Mouse (Mus musculus) CH12.LX (cell line): ENCODE measurements around the gene Hnrnpul1. TPM values are rescaled to one million over a fixed set of nuclear protein-coding genes. Genes with fewer than 3 reads are reported as not detected.

ENCODE experiments used
- DNase-seq: peaks from one replicate; pipeline ENCODE4 v3.0.0-alpha.2; 2013; ENCODE audit errors: extremely low read depth
- H3K27ac ChIP-seq: 2 replicates; pipeline ENCODE4 v1.5.1; 2012; ENCODE audit warnings: low read depth, mild to moderate bottlenecking, control low read depth, moderate library complexity; ENCODE audit not compliant: insufficient read depth
- H3K27me3 ChIP-seq: replicated peaks from 2 replicates; pipeline ENCODE3; 2012; ENCODE audit warnings: inconsistent platforms
- H3K36me3 ChIP-seq, 2 experiments: replicated peaks in 1 of 2; 2 replicates each; pipeline versions ENCODE3 to v1.6.1; 2012; ENCODE audit warnings: inconsistent platforms in 1 of 2, low read length in 1 of 2, mild to moderate bottlenecking in 1 of 2, mixed read lengths in 1 of 2, moderate library complexity in 1 of 2; ENCODE audit not compliant: control insufficient read depth in 1 of 2, insufficient read depth in 1 of 2
- H3K4me1 ChIP-seq, 2 experiments: 2 replicates each; pipeline ENCODE4 v1.6.1; 2012; ENCODE audit warnings: inconsistent platforms in 1 of 2, moderate library complexity in 1 of 2; ENCODE audit not compliant: insufficient read depth in 2 of 2, control insufficient read depth in 1 of 2
- H3K4me2 ChIP-seq: 2 replicates; pipeline ENCODE4 v1.6.1; 2012; ENCODE audit warnings: low read depth, mild to moderate bottlenecking, control low read depth; ENCODE audit not compliant: poor library complexity, insufficient read depth, severe bottlenecking
- H3K4me3 ChIP-seq, 3 experiments: fragments of 150-350 bp in 1 of 3; sonication (generic) in 1 of 3; replicated peaks in 1 of 3; 2 replicates each; pipeline versions ENCODE3 to v1.5.1; 2011 to 2012; ENCODE audit warnings: low read depth in 2 of 3, low read length in 2 of 3, mild to moderate bottlenecking in 2 of 3, moderate library complexity in 2 of 3, control low read depth in 1 of 3, improper control_type of control experiment in 1 of 3, inconsistent platforms in 1 of 3, mixed read lengths in 1 of 3; ENCODE audit not compliant: poor library complexity in 1 of 3
- H3K79me2 ChIP-seq: replicated peaks from 2 replicates; pipeline ENCODE4 v1.6.1; 2012; ENCODE audit warnings: mild to moderate bottlenecking, moderate library complexity; ENCODE audit not compliant: control insufficient read depth, poor library complexity, insufficient read depth, severe bottlenecking; ENCODE audit errors: extremely low read depth
- H3K9ac ChIP-seq: 2 replicates; pipeline ENCODE4 v1.6.1; 2012; ENCODE audit warnings: low read depth, mild to moderate bottlenecking, control low read depth, moderate library complexity; ENCODE audit not compliant: insufficient read depth
- H3K9me3 ChIP-seq: replicated peaks from 2 replicates; pipeline ENCODE3; 2012; ENCODE audit warnings: low read length, inconsistent platforms, mixed read lengths
- BHLHE40 ChIP-seq: IDR thresholded peaks from 2 replicates; pipeline ENCODE4 v1.6.1; 2011; ENCODE audit warnings: mild to moderate bottlenecking, low read depth, low read length, improper control_type of control experiment
- CHD1 ChIP-seq: IDR thresholded peaks from 2 replicates; pipeline ENCODE4 v1.6.1; 2012; ENCODE audit warnings: low read depth, low read length, improper control_type of control experiment, inconsistent platforms
- CHD2 ChIP-seq: IDR thresholded peaks from 2 replicates; pipeline ENCODE4 v1.6.1; 2011; ENCODE audit warnings: low read length, improper control_type of control experiment
- CTCF ChIP-seq, 2 experiments: IDR thresholded peaks in 1 of 2; conservative IDR thresholded peaks in 1 of 2; 2 replicates each; pipeline ENCODE4 v1.5.1; 2011 to 2012; ENCODE audit warnings: low read depth in 2 of 2, low read length in 2 of 2, improper control_type of control experiment in 1 of 2, inconsistent platforms in 1 of 2, mild to moderate bottlenecking in 1 of 2, moderate library complexity in 1 of 2
- E2F4 ChIP-seq: IDR thresholded peaks from 2 replicates; pipeline ENCODE4 v1.6.1; 2011; ENCODE audit warnings: low read depth, low read length, improper control_type of control experiment; ENCODE audit not compliant: insufficient replicate concordance
- ELF1 ChIP-seq: IDR thresholded peaks from 2 replicates; pipeline ENCODE4 v1.6.1; 2014; ENCODE audit warnings: low read depth, mild to moderate bottlenecking, inconsistent platforms, low read length, improper control_type of control experiment
- ETS1 ChIP-seq: conservative IDR thresholded peaks from 2 replicates; pipeline ENCODE4 v1.6.1; 2012; ENCODE audit warnings: low read depth, mild to moderate bottlenecking, inconsistent platforms, low read length, improper control_type of control experiment, moderate library complexity
- HCFC1 ChIP-seq: IDR thresholded peaks from 2 replicates; pipeline ENCODE4 v1.6.1; 2012; ENCODE audit warnings: low read depth, mild to moderate bottlenecking, inconsistent platforms, low read length, improper control_type of control experiment
- IRF4 ChIP-seq: IDR thresholded peaks from 2 replicates; pipeline ENCODE4 v1.6.1; 2014; ENCODE audit warnings: low read depth, mild to moderate bottlenecking, inconsistent platforms, low read length, improper control_type of control experiment
- KAT2A ChIP-seq: IDR thresholded peaks from 2 replicates; pipeline ENCODE4 v1.6.1; 2012; ENCODE audit warnings: low read length, improper control_type of control experiment, inconsistent platforms; ENCODE audit not compliant: insufficient replicate concordance
- MAFK ChIP-seq: IDR thresholded peaks from 2 replicates; pipeline ENCODE4 v1.6.1; 2011; ENCODE audit warnings: low read length, improper control_type of control experiment; ENCODE audit not compliant: insufficient replicate concordance
- MAX ChIP-seq: IDR thresholded peaks from 2 replicates; pipeline ENCODE4 v1.6.1; 2011; ENCODE audit warnings: low read length, improper control_type of control experiment
- MXI1 ChIP-seq: IDR thresholded peaks from 2 replicates; pipeline ENCODE4 v1.6.1; 2011; ENCODE audit warnings: mild to moderate bottlenecking, low read depth, low read length, improper control_type of control experiment
- MYC ChIP-seq: IDR thresholded peaks from 2 replicates; pipeline ENCODE4 v1.6.1; 2011; ENCODE audit warnings: low read depth, mild to moderate bottlenecking, improper control_type of control experiment, low read length
- NELFE ChIP-seq: IDR thresholded peaks from 2 replicates; pipeline ENCODE4 v1.6.1; 2011; ENCODE audit warnings: low read depth, low read length, improper control_type of control experiment
- NRF1 ChIP-seq: IDR thresholded peaks from 2 replicates; pipeline ENCODE4 v1.6.1; 2014; ENCODE audit warnings: low read depth, mild to moderate bottlenecking, inconsistent platforms, low read length, improper control_type of control experiment, moderate library complexity
- PAX5 ChIP-seq: IDR thresholded peaks from 2 replicates; pipeline ENCODE4 v1.6.1; 2012; ENCODE audit warnings: low read length, inconsistent platforms, mixed read lengths
- POLR2A ChIP-seq: IDR thresholded peaks from 2 replicates; pipeline ENCODE4 v1.6.1; 2011; ENCODE audit warnings: low read depth, mild to moderate bottlenecking, improper control_type of control experiment, low read length
- RAD21 ChIP-seq: IDR thresholded peaks from 2 replicates; pipeline ENCODE4 v1.6.1; 2011; ENCODE audit warnings: low read depth, mild to moderate bottlenecking, low read length, improper control_type of control experiment, moderate library complexity
- RCOR1 ChIP-seq: conservative IDR thresholded peaks from 2 replicates; pipeline ENCODE4 v1.6.1; 2012; ENCODE audit warnings: low read depth, mild to moderate bottlenecking, inconsistent platforms, low read length, improper control_type of control experiment
- TBP ChIP-seq: conservative IDR thresholded peaks from 2 replicates; pipeline ENCODE4 v1.6.1; 2011; ENCODE audit warnings: low read depth, low read length, improper control_type of control experiment
- TCF12 ChIP-seq: IDR thresholded peaks from 2 replicates; pipeline ENCODE4 v1.6.1; 2014; ENCODE audit warnings: low read depth, mild to moderate bottlenecking, inconsistent platforms, low read length, improper control_type of control experiment
- UBTF ChIP-seq: IDR thresholded peaks from 2 replicates; pipeline ENCODE4 v1.6.1; 2012; ENCODE audit warnings: low read depth, mild to moderate bottlenecking, inconsistent platforms, low read length, improper control_type of control experiment, moderate library complexity
- USF1 ChIP-seq: IDR thresholded peaks from 2 replicates; pipeline ENCODE4 v1.6.1; 2014; ENCODE audit warnings: low read depth, mild to moderate bottlenecking, inconsistent platforms, low read length, improper control_type of control experiment
- USF2 ChIP-seq: conservative IDR thresholded peaks from 2 replicates; pipeline ENCODE4 v1.6.1; 2011; ENCODE audit warnings: low read depth, low read length, improper control_type of control experiment
- ZC3H11A ChIP-seq: IDR thresholded peaks from 2 replicates; pipeline ENCODE4 v1.6.1; 2012; ENCODE audit warnings: low read depth, mild to moderate bottlenecking, inconsistent platforms, low read length, improper control_type of control experiment
- dilution Hi-C: fragments of 300-500 bp; cut with MboI; formaldehyde crosslinking; loops from 2 replicates; pipeline ENCODE4 v1.14.3; 2020; ENCODE audit warnings: low sequenced_read_pairs; ENCODE audit not compliant: extremely low pct_unique_long_range_greater_than_20kb, extremely low pct_ligation_motif_present
- in situ Hi-C: fragments of 300-500 bp; cut with MboI; formaldehyde crosslinking; loops from 3 replicates; pipeline ENCODE4 v1.14.3; 2019; ENCODE audit warnings: low sequenced_read_pairs, low pct_ligation_motif_present, low pct_unique_long_range_greater_than_20kb, mixed read lengths
- polyA plus RNA-seq: library from polyadenylated mRNA; unstranded; fragments of >175 nt; gene quantifications from 2 replicates; pipeline ENCODE4 v1.2.1, GENCODE M21; 2012; ENCODE audit warnings: low read depth; ENCODE audit not compliant: insufficient read length
- total RNA-seq, 2 experiments: library from RNA; depleted of rRNA; stranded (reverse); fragments of 300-350 nt in 1 of 2; fragments of >200 nt in 1 of 2; gene quantifications; 2 replicates each; pipeline ENCODE4 v1.2.3; 2012 to 2014

Hnrnpul1 gene
- total and polyA plus RNA-seq, 3 experiments: 52.6 to 188 (median 72.2) TPM

GRCm38 (mm10) chr7:25685926-25686470 is 68.6 kb downstream of the Hnrnpul1 start:
- Histone ChIP-seq H3K27ac (no peak overlapping the region), H3K79me2 (peaks cover 21% of the 10 kb centered on the region), H3K36me3 (peaks cover 2 to 36% of the 10 kb centered on the region in 2 experiments), H3K9ac (no peak overlapping the region), H3K4me1 (peaks cover 27 to 62% of the 10 kb centered on the region in 2 experiments), H3K4me3 (peak overlapping the region in 1 of 3 experiments; percentile 73), H3K4me2 (no peak overlapping the region), H3K27me3 (no peaks in the 10 kb centered on the region), H3K9me3 (no peaks in the 10 kb centered on the region)
- TF ChIP-seq RCOR1 (no peak), USF2 (no peak), ETS1 (no peak), NELFE (no peak), TBP (no peak), HCFC1 (no peak), ELF1 (no peak), ZC3H11A (no peak), RAD21 (no peak), BHLHE40 (no peak), PAX5 (no peak), TCF12 (no peak), MAFK (no peak), CHD2 (no peak), UBTF (no peak), CTCF (conservative IDR thresholded peaks at IDR 0.05 in 1 of 2, IDR thresholded peaks at IDR 0.05 in 1 of 2; ENCODE audit: low read depth in 2 of 2, low read length in 2 of 2) (no peak)
- in situ Hi-C loops (no loop called here), dilution Hi-C loops (no loop called here)
- no peak for DNase-seq

GRCm38 (mm10) chr7:25684659-25685058 is 69.9 kb downstream of the Hnrnpul1 start:
- Histone ChIP-seq H3K9ac (no peak overlapping the region), H3K27ac (no peak overlapping the region), H3K4me3 (no peak overlapping the region), H3K4me2 (no peak overlapping the region), H3K4me1 (peaks cover 23 to 56% of the 10 kb centered on the region in 2 experiments), H3K79me2 (peaks cover 16% of the 10 kb centered on the region), H3K9me3 (no peaks in the 10 kb centered on the region), H3K27me3 (no peaks in the 10 kb centered on the region), H3K36me3 (peaks cover 0 to 28% of the 10 kb centered on the region in 2 experiments)
- no peak for DNase-seq
- dilution Hi-C loops: no loop called here
- in situ Hi-C loops: no loop called here
- TF ChIP-seq HCFC1 (no peak), ZC3H11A (no peak), E2F4 (no peak), NELFE (no peak), MXI1 (no peak), KAT2A (no peak), CHD2 (no peak), ETS1 (no peak), BHLHE40 (no peak), POLR2A (no peak), USF1 (no peak), MAX (no peak), RCOR1 (no peak), CHD1 (no peak), MAFK (no peak), TBP (no peak), IRF4 (no peak), NRF1 (no peak), MYC (no peak), RAD21 (no peak)
- TF ChIP-seq, all 38 proteins: peak for 0
